Mouse (Mus musculus): ENCODE results near the gene Slc6a21. TPM values are rescaled to one million over a fixed set of nuclear protein-coding genes. Genes with fewer than 3 reads are reported as not detected.

The Slc6a21 gene
- polyA plus RNA-seq, 1 experiment, result 0.08 TPM

DNA sequence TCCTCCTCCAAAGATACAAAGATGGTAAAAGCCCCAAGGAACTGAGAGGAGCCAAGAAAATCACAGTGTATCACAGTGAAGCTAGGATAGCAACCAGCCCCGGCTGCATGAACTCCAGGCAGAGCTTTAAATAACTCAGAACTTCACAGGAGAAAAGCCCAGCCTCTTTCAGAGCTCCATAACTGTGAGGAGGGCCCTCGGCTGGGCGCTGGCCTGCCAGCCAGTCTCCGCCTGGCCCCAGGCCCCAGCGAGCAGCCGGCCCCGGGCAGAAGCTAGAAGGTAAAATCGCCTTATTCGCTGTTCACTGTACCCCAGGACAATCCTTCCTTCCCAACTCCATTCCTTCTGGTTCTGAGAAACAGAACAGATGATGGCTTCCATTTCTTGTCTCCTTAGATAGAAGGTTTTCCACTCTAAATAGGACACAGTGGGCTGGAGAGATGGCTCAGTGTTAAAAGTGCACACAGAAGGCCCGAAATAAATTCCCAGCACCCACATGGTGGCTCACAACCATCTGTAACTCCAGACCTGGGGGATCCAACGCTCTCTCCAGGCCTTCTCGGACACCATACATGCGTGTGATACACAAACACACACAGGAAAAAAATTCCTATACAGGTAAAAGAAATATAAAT is 51.6 kb downstream of the Slc6a21 start:
- no peak overlapping the region for H3K4me3 ChIP-seq (ENCODE audit: insufficient read depth, low read length)
- H3K4me1 ChIP-seq (ENCODE audit: control insufficient read depth, insufficient read depth, low read length), result no peaks in the 10 kb centered on the region
- TF ChIP-seq POLR2A (IDR thresholded peaks at IDR 0.05; ENCODE audit: extremely low read depth, insufficient read depth, low read length) (no peak), CTCF (IDR thresholded peaks at IDR 0.05; ENCODE audit: extremely low read depth, insufficient read depth, low read length) (no peak)

DNA sequence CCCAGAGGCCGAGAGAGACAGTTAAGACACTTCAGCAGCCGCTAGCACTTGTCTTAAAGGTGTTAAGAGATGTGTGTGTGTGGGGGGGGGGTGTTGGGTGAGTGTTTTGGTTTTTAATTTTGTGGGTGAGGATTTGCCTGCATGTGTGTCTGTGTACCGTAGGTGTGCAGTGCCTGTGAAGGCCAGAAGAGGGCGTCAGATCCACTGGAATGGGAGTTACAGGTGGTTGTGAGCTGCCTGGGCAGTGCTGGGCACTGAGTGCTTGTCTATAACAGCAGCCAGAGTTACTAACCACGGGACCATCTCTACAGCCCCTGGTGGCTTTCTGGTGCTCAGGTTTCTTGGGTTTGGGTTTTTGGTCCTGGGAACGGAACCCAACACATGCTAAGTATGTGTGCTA is 54.2 kb downstream of the Slc6a21 start:
- TF ChIP-seq POLR2A (IDR thresholded peaks at IDR 0.05; ENCODE audit: extremely low read depth, insufficient read depth, low read length) (no peak), CTCF (IDR thresholded peaks at IDR 0.05; ENCODE audit: extremely low read depth, insufficient read depth, low read length) (peak; percentile 17; the same call in 1 of the 2 replicates)
- Histone ChIP-seq H3K4me1 (ENCODE audit: control insufficient read depth, insufficient read depth, low read length) (no peaks in the 10 kb centered on the region), H3K27ac (ENCODE audit: insufficient read depth, low read length) (no peak overlapping the region), H3K4me3 (ENCODE audit: insufficient read depth, low read length) (no peak overlapping the region)

More for the DNA sequence above, 51.6 kb downstream of the Slc6a21 start:
- no peak overlapping the region for H3K27ac ChIP-seq (ENCODE audit: insufficient read depth, low read length)

DNA sequence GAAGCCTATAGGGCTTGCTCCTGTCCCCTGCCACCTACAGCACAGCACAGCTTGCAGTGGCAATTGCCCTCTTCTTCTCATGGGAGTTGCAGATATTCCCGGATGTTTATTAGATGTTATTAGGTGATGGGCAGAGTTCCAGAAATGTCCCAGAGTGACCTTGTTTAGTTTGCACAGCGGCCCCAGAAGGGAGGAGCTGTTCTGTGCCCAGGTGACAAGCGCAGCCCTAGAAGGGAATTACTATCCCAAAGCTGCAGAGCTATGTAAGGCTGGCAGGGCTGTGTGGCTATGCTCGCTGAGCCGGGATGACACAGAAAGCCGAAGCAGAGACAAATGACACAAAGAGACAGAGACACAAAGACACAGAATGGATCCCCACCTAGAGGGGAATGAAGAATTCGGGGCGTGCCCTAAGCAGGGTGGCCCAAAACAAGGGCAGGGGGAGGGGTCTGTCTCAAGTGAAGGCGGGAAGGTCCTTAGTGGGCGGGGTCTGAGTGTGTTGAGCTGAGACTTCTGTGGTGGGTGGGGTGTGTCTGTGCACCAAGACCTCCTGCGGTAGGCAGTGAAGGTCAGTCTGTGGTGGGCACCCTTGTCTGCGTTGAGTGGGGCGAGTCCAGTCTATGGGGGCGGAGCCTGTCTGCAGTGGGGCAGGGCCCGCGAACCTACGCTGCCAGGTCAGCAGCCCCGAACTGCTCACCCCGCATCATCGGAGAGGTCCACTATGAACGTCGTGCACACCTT is 55.5 kb downstream of the Slc6a21 start:
- Histone ChIP-seq H3K27ac (ENCODE audit: insufficient read depth, low read length) (peak overlapping the region; percentile 20; the same call in 1 of the 2 replicates), H3K4me3 (ENCODE audit: insufficient read depth, low read length) (peak overlapping the region; percentile 62), H3K4me1 (ENCODE audit: control insufficient read depth, insufficient read depth, low read length) (peaks cover 1% of the 10 kb centered on the region; the same call in 1 of the 2 replicates)
- TF ChIP-seq POLR2A (IDR thresholded peaks at IDR 0.05; ENCODE audit: extremely low read depth, insufficient read depth, low read length) (no peak), CTCF (IDR thresholded peaks at IDR 0.05; ENCODE audit: extremely low read depth, insufficient read depth, low read length) (no peak)

DNA sequence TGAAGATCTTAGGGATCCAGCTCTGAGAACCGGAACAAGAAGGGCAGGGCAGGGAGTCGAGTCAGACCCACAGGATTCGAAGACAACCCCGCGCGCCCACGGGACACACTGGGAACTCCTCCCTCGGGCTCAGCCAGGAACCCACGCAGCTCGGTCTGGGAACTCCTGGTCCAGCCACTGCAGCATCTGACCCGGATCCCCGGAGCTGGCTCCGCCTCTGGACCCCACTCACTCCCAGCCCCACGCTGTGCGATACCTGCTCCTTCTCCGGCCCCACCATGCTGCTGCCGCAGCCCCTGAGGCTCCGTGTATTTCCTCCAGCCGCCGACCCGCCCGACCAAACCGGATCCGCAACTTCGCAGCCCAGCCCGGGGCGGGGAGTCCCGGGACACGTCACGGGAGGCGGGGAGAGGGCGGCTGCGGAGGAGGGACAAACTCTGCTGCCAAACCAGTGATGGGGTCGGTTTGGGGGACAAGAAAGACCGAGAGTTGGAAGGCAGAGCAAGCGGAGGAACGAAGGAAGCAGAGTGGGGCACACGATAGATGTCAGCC is 56.2 kb downstream of the Slc6a21 start, which contains the start of gene Trpm4:
Gene Trpm4, minus strand, starts transcription at position 350 of the 552 bp plus-strand sequence.
- H3K4me1 ChIP-seq (ENCODE audit: control insufficient read depth, insufficient read depth, low read length), result peaks cover 2% of the 10 kb centered on the region; the same call in 1 of the 2 replicates
- H3K27ac ChIP-seq (ENCODE audit: insufficient read depth, low read length), result peak within 1 kb of the TSS; percentile 20; the same call in 1 of the 2 replicates
- H3K4me3 ChIP-seq (ENCODE audit: insufficient read depth, low read length), result peak within 1 kb of the TSS; percentile 62
- TF ChIP-seq POLR2A (IDR thresholded peaks at IDR 0.05; ENCODE audit: extremely low read depth, insufficient read depth, low read length) (no peak), CTCF (IDR thresholded peaks at IDR 0.05; ENCODE audit: extremely low read depth, insufficient read depth, low read length) (no peak)

DNA sequence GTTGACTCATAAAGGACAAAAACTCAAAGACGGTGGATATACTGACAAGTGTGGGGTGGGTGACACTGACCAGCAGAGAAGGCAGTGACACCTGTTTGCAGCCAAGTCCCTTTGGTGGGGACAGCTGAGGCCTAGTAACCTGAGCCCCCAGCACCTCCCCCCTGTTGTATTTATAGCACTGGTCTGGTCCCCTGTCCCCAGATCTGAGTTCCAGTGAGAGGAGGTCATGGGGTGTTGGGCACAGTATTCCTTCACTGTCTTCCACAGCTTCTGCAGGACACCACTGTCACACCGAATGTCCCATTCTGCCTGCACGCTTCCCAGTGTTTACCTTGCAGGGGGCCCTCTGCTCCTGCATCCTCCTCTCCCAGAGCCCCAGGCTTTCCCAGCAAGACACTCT is 57.3 kb downstream of the Slc6a21 start:
- Histone ChIP-seq H3K27ac (ENCODE audit: insufficient read depth, low read length) (no peak overlapping the region), H3K4me1 (ENCODE audit: control insufficient read depth, insufficient read depth, low read length) (peaks cover 2% of the 10 kb centered on the region; the same call in 1 of the 2 replicates), H3K4me3 (ENCODE audit: insufficient read depth, low read length) (no peak overlapping the region)
- no peak for TF ChIP-seq CTCF (IDR thresholded peaks at IDR 0.05; ENCODE audit: extremely low read depth, insufficient read depth, low read length)
- no peak for TF ChIP-seq POLR2A (IDR thresholded peaks at IDR 0.05; ENCODE audit: extremely low read depth, insufficient read depth, low read length)

DNA sequence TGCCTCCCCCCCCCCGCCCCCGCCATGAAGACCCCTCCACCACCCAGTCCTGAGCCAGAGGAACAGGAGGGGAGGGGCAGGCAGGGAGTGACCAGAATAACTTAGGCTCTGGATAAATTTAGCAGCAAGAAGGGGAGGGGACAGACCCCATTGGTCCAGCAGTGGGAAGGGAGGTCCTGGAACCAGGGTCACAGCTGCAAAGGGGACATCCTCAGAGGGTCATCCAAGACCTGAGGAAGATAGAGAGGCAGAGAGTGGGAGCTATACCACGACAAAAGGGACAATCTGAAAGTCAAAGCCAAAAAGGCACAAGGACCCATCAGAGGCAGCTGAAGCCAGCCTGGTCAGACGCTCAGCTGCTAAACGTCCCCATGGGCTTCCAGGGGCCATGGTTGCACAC is 57.7 kb downstream of the Slc6a21 start, which contains the start of gene Hrc:
Gene Hrc, plus strand, starts transcription at position 235 of the 400 bp plus-strand sequence.
- H3K4me3 ChIP-seq (ENCODE audit: insufficient read depth, low read length), result no peak within 1 kb of the TSS; the same call in 1 of the 2 replicates
- H3K27ac ChIP-seq (ENCODE audit: insufficient read depth, low read length), result no peak within 1 kb of the TSS
- TF ChIP-seq CTCF (IDR thresholded peaks at IDR 0.05; ENCODE audit: extremely low read depth, insufficient read depth, low read length) (no peak), POLR2A (IDR thresholded peaks at IDR 0.05; ENCODE audit: extremely low read depth, insufficient read depth, low read length) (no peak)

DNA sequence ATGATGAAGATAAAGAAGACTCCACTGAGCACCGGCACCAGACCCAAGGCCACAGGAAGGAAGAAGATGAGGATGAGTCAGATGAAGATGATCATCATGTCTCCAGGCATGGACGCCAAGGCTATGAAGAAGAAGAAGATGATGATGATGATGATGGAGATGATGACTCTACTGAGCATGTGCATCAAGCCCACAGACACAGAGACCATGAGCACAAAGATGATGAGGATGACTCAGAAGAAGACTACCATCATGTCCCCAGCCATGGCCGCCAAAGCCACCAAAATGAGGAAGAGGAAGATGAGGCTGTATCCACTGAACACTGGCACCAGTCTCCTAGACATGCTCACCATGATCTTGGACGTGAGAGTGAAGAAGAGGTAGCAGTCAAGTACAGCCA is 59.0 kb downstream of the Slc6a21 start:
- Histone ChIP-seq H3K4me1 (ENCODE audit: control insufficient read depth, insufficient read depth, low read length) (peaks cover 2% of the 10 kb centered on the region; the same call in 1 of the 2 replicates), H3K27ac (ENCODE audit: insufficient read depth, low read length) (no peak overlapping the region), H3K4me3 (ENCODE audit: insufficient read depth, low read length) (no peak overlapping the region)
- TF ChIP-seq CTCF (IDR thresholded peaks at IDR 0.05; ENCODE audit: extremely low read depth, insufficient read depth, low read length), result no peak
- no peak for TF ChIP-seq POLR2A (IDR thresholded peaks at IDR 0.05; ENCODE audit: extremely low read depth, insufficient read depth, low read length)

More for the DNA sequence above, 57.7 kb downstream of the Slc6a21 start, which contains the start of gene Hrc:
- H3K4me1 ChIP-seq (ENCODE audit: control insufficient read depth, insufficient read depth, low read length), result peaks cover 2% of the 10 kb centered on the region; the same call in 1 of the 2 replicates

DNA sequence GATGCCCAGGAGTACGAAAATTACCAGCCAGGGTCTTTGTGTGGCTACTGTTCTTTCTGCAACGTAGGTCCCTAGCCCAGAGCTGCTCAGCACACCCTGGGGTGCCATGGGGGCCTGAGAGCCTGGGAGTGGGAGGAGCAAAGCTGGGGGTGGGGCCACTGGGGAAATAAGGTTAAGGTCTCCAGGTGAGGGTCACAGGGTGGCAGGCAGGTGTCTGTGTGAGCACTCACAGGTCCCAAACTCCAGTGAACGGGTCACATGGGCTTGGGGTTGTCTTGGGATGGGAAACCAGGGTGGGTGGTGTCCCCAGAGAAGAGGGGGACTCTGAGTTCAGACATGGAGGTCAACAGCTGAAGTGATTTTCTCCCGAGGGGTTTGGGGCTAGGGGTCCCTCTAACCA is 60.2 kb downstream of the Slc6a21 start:
- Histone ChIP-seq H3K4me1 (ENCODE audit: control insufficient read depth, insufficient read depth, low read length) (peaks cover 2% of the 10 kb centered on the region; the same call in 1 of the 2 replicates), H3K27ac (ENCODE audit: insufficient read depth, low read length) (no peak overlapping the region), H3K4me3 (ENCODE audit: insufficient read depth, low read length) (no peak overlapping the region)
- TF ChIP-seq CTCF (IDR thresholded peaks at IDR 0.05; ENCODE audit: extremely low read depth, insufficient read depth, low read length) (no peak), POLR2A (IDR thresholded peaks at IDR 0.05; ENCODE audit: extremely low read depth, insufficient read depth, low read length) (no peak)

DNA sequence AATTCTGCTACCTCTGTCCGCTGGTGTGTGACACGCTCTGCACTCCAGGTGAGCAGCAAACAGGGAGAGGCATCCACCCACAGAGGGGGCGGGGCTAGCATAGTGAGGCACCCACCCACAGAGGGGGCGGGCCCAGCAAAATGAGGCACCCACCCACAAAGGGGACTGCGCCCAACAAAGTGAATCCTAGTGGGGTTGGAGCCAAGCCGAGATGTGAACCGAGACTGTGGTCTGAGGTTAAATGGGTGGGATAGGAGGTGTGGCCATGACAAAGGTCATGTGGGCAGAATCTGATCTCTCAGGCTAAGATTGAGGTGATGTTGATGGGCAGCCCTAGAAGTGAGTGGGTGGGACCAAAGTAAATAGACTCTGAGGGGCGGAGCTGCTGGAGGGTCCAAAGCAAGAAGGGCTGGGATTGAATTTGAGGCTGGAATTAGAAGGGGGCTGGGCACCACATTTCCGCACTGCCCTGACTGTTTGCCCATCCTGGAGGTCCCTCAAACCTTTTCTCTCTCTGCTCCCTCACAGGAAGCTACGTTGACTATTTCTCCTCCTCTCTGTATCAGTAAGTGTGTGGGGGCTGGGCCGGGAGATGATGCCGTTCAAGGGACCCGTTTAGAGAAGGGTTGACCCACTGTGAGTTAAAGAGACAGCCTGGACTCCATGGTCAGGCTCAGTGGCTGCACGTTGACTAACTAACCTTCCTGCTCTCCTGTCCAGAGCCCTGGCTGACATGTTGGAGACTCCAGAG is 61.0 kb downstream of the Slc6a21 start:
- Histone ChIP-seq H3K27ac (ENCODE audit: insufficient read depth, low read length) (no peak overlapping the region), H3K4me1 (ENCODE audit: control insufficient read depth, insufficient read depth, low read length) (peaks cover 2% of the 10 kb centered on the region; the same call in 1 of the 2 replicates), H3K4me3 (ENCODE audit: insufficient read depth, low read length) (no peak overlapping the region)
- TF ChIP-seq POLR2A (IDR thresholded peaks at IDR 0.05; ENCODE audit: extremely low read depth, insufficient read depth, low read length), result no peak
- TF ChIP-seq CTCF (IDR thresholded peaks at IDR 0.05; ENCODE audit: extremely low read depth, insufficient read depth, low read length), result no peak

Other genes with a start within 250 kb of the Slc6a21 start
- gene Prr12, start 224.6 kb upstream of the Slc6a21 start, polyA plus RNA-seq (2012; rRNA removed), result 14.6 and 15.5 TPM in 2 replicates
- 89.5 and 92.3 TPM in 2 replicates for gene Nosip, start 215.1 kb upstream of the Slc6a21 start, polyA plus RNA-seq (2012; rRNA removed)
- gene Prrg2, start 214.8 kb upstream of the Slc6a21 start, polyA plus RNA-seq (2012; rRNA removed), result 21.4 and 23.2 TPM in 2 replicates
- gene Rcn3, start 185.3 kb upstream of the Slc6a21 start, polyA plus RNA-seq (2012; rRNA removed), result 12.8 and 13.1 TPM in 2 replicates
- gene Fcgrt, start 173.7 kb upstream of the Slc6a21 start, polyA plus RNA-seq (2012; rRNA removed), result 30.7 and 37.0 TPM in 2 replicates
- 361 and 402 TPM in 2 replicates for gene Rps11, start 153.1 kb upstream of the Slc6a21 start, polyA plus RNA-seq (2012; rRNA removed)
- gene Rpl13a, start 148.8 kb upstream of the Slc6a21 start, polyA plus RNA-seq (2012; rRNA removed), result 1,470 and 1,570 TPM in 2 replicates
- 0.08 and 0.32 TPM in 2 replicates for gene Gm45713, start 141.3 kb upstream of the Slc6a21 start, polyA plus RNA-seq (2012; rRNA removed)
- gene Flt3l, start 141.1 kb upstream of the Slc6a21 start, polyA plus RNA-seq (2012; rRNA removed), result 18.4 and 20.8 TPM in 2 replicates
- gene Pih1d1, start 123.2 kb upstream of the Slc6a21 start, polyA plus RNA-seq (2012; rRNA removed), result 59.4 and 60.2 TPM in 2 replicates
- 8.1 and 10.3 TPM in 2 replicates for gene Aldh16a1, start 122.9 kb upstream of the Slc6a21 start, polyA plus RNA-seq (2012; rRNA removed)
- gene Slc17a7, start 113.6 kb upstream of the Slc6a21 start, polyA plus RNA-seq (2012; rRNA removed), result 1,033 and 1,121 TPM in 2 replicates
- gene Gfy, start 97.9 kb upstream of the Slc6a21 start, polyA plus RNA-seq (2012; rRNA removed), result 0.38 and 0.62 TPM in 2 replicates
- not detected in 2 replicates for gene Pth2, start 96.5 kb upstream of the Slc6a21 start, polyA plus RNA-seq (2012; rRNA removed)
- 4.7 and 5.0 TPM in 2 replicates for gene Ccdc155, start 72.6 kb upstream of the Slc6a21 start, polyA plus RNA-seq (2012; rRNA removed)
- 41.4 and 47.2 TPM in 2 replicates for gene Dkkl1, start 65.4 kb upstream of the Slc6a21 start, polyA plus RNA-seq (2012; rRNA removed)
- 5.0 and 6.4 TPM in 2 replicates for gene Tead2, start 61.8 kb upstream of the Slc6a21 start, polyA plus RNA-seq (2012; rRNA removed)
- 10.6 and 11.9 TPM in 2 replicates for gene Cd37, start 38.4 kb upstream of the Slc6a21 start, polyA plus RNA-seq (2012; rRNA removed)
- gene Slc6a16, start 36.4 kb upstream of the Slc6a21 start, polyA plus RNA-seq (2012; rRNA removed), result 2.1 TPM in 2 replicates
- gene Trpm4, start 56.3 kb downstream of the Slc6a21 start, polyA plus RNA-seq (2012; rRNA removed), result 29.1 and 35.1 TPM in 2 replicates
- 0.35 and 0.55 TPM in 2 replicates for gene Hrc, start 57.8 kb downstream of the Slc6a21 start, polyA plus RNA-seq (2012; rRNA removed)
- 164 and 167 TPM in 2 replicates for gene Ppfia3, start 89.5 kb downstream of the Slc6a21 start, polyA plus RNA-seq (2012; rRNA removed)
- 336 TPM in 2 replicates for gene Lin7b, start 93.1 kb downstream of the Slc6a21 start, polyA plus RNA-seq (2012; rRNA removed)
- 720 and 793 TPM in 2 replicates for gene Snrnp70, start 118.2 kb downstream of the Slc6a21 start, polyA plus RNA-seq (2012; rRNA removed)
- gene Kcna7, start 128.1 kb downstream of the Slc6a21 start, polyA plus RNA-seq (2012; rRNA removed), result not detected in 2 replicates
- gene Ntf5, start 136.2 kb downstream of the Slc6a21 start, polyA plus RNA-seq (2012; rRNA removed), result 0.04 and 0.08 TPM in 2 replicates
- 0.17 TPM in 1 of 2 replicates, not detected in the other for gene Lhb, start 143.3 kb downstream of the Slc6a21 start, polyA plus RNA-seq (2012; rRNA removed)
- gene Gys1, start 157.3 kb downstream of the Slc6a21 start, polyA plus RNA-seq (2012; rRNA removed), result 25.7 and 26.4 TPM in 2 replicates
- gene Ruvbl2, start 160.6 kb downstream of the Slc6a21 start, polyA plus RNA-seq (2012; rRNA removed), result 41.7 and 47.4 TPM in 2 replicates
- 588 and 637 TPM in 2 replicates for gene Ftl1, start 182.4 kb downstream of the Slc6a21 start, polyA plus RNA-seq (2012; rRNA removed)
- gene Bax, start 189.4 kb downstream of the Slc6a21 start, polyA plus RNA-seq (2012; rRNA removed), result 99.4 and 103 TPM in 2 replicates
- 0.11 and 0.13 TPM in 2 replicates for gene Tulp2, start 204.4 kb downstream of the Slc6a21 start, polyA plus RNA-seq (2012; rRNA removed)
- 0.19 TPM in 1 of 2 replicates, not detected in the other for gene Gm45808, start 209.3 kb downstream of the Slc6a21 start, polyA plus RNA-seq (2012; rRNA removed)
- gene Dhdh, start 211.3 kb downstream of the Slc6a21 start, polyA plus RNA-seq (2012; rRNA removed), result 5.9 and 6.5 TPM in 2 replicates
- gene Nucb1, start 232.9 kb downstream of the Slc6a21 start, polyA plus RNA-seq (2012; rRNA removed), result 88.2 and 99.6 TPM in 2 replicates
- 19.4 and 20.0 TPM in 2 replicates for gene Ppp1r15a, start 248.8 kb downstream of the Slc6a21 start, polyA plus RNA-seq (2012; rRNA removed)
- gene Plekha4, start 248.8 kb downstream of the Slc6a21 start, polyA plus RNA-seq (2012; rRNA removed), result 5.1 and 6.3 TPM in 2 replicates

All from cortical plate, adult 2 months (tissue).